Mouse (Mus musculus): ENCODE results near the gene Rdh5.

DNA sequence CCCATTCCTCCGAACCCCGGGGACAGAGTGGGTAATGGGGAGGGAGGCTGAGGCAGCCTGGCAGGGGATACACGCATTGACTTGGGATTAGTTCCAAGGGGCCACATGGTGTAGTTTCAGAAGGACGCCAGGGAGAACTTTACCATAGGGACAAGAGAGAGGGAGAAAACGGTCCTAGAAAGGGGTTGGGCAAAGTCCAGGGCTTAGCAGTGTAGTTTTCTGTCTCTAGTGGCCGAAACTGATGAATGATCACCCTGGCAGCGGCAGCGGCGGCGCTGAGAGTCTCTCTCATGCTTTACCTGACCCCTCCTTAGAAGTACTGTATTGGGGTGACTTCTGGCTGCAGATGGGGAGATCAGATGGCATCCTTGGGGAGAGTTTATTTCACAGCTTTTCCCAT, 35.7 kb upstream of the Rdh5 start:
- TF ChIP-seq CTCF (IDR thresholded peaks at IDR 0.05; ENCODE audit: low read depth) (no peak), EP300 (optimal IDR thresholded peaks at IDR 0.05) (no peak)
